Mouse (Mus musculus) bone marrow macrophage, adult 2 months (primary cell): ENCODE data around the gene Gm572.

ENCODE experiments used
- CTCF ChIP-seq: IDR thresholded peaks from 2 replicates; pipeline ENCODE4 v1.5.1; 2012; ENCODE audit warnings: low read depth, mild to moderate bottlenecking, low read length, moderate library complexity
- POLR2A ChIP-seq: IDR thresholded peaks from 2 replicates; pipeline ENCODE4 v1.6.1; 2012; ENCODE audit warnings: mild to moderate bottlenecking, low read depth, low read length, borderline replicate concordance

- TF ChIP-seq CTCF (no peak), POLR2A (no peak)
These were observed 3.7 kb upstream of the Gm572 start for GRCm38 (mm10) chr4:148639455-148639854.
